Mouse (Mus musculus): ENCODE results near the gene Sox13. TPM values are rescaled to one million over a fixed set of nuclear protein-coding genes. Genes with fewer than 3 reads are reported as not detected.
"Not testable (repeated sequence)": the region's sequence is repeated elsewhere in the genome, so short reads cannot be mapped to it uniquely, and the experiment has no call there.

Sox13 gene
- total RNA-seq, 2 experiments from 2014 or later = 9.2 to 10.3 TPM

GRCm38 (mm10) chr1:133370352-133370751, 53.8 kb downstream of the Sox13 start:
- DNase-seq (ENCODE audit: low spot score in 2 of 2) = no peak

GRCm38 (mm10) chr1:133368644-133369043, 55.5 kb downstream of the Sox13 start:
- DNase-seq (ENCODE audit: low spot score in 2 of 2) = no peak

DNA sequence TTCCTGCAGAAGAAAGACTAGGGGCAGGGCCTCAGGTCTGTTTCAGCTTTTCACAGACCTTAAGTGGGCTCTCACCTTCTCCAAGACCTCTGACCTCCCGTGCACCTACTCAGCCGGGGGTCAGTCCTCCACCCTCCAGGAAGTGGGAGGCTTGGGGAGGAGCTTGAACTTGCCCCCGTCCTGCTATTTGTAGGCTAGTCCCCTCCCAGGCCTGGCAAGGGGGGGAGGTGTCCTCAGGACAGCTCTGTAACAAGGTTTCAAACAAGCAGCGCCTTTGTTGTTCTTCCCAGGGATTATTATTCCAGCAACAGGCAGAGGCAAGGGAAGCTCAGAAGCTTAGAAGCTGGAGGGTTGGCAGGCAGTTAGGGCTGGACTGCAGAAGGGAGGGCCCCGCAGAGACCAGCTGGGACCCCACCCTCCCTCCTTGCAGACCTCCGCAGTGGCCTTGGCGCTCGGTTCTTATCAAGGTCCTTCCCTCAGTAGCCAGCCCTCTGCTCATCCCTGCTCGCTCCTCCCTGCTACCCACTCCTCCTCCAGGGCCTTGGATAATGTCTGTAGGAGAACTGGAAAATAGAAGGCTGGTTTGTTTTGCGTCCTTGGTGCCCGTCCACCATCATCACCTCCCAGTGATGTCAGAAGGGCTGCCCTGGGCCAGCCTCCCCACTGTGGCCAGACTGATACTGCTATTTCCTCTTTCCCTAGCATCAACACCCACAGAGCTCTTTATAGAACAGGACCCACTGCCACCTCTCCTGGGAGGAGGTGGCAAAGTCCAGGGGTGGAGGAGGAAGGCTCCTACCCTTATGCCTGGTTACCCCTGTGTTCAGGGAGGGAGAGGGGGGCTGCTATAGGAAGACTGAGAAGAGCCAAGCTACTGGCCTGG, 56.3 kb downstream of the Sox13 start:
- DNase-seq (ENCODE audit: low spot score in 2 of 2) = no peak

DNA sequence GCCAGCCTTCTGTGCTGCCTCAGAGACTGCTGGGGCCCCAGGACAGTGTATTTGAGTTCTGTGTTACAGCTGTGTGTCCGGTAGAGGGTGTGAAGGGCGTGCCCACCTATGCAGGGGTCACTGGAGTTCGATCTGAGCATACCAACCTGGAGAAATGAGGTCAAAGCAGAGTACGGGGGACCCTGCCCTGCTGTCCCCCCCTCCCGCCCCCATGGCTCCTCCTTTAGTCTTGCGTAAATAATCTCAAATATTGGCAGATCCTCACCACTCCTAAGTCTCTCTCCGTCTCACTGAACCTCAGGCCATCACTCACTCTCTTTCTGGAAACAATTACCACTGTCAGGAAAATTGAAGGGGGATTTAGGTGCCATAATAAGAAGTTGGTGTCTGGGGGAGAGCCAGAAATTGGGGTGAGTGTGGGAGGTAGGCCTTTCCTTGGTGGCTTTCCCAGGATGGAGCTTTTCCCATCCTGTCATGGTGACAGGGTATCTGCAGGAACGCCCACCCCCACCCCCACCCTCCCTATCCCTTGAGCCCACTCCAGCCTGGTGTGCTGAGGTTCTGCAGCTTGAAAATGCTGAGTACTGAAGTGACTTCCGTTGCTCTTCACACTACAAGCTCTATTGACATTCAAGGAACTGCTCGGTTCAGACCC, 57.1 kb downstream of the Sox13 start:
- no peak for DNase-seq (ENCODE audit: low spot score in 2 of 2)

GRCm38 (mm10) chr1:133364890-133365289, 59.3 kb downstream of the Sox13 start:
- no peak for DNase-seq (ENCODE audit: low spot score in 2 of 2)

GRCm38 (mm10) chr1:133364022-133364630, 60.1 kb downstream of the Sox13 start:
- no peak for DNase-seq (ENCODE audit: low spot score in 2 of 2)

DNA sequence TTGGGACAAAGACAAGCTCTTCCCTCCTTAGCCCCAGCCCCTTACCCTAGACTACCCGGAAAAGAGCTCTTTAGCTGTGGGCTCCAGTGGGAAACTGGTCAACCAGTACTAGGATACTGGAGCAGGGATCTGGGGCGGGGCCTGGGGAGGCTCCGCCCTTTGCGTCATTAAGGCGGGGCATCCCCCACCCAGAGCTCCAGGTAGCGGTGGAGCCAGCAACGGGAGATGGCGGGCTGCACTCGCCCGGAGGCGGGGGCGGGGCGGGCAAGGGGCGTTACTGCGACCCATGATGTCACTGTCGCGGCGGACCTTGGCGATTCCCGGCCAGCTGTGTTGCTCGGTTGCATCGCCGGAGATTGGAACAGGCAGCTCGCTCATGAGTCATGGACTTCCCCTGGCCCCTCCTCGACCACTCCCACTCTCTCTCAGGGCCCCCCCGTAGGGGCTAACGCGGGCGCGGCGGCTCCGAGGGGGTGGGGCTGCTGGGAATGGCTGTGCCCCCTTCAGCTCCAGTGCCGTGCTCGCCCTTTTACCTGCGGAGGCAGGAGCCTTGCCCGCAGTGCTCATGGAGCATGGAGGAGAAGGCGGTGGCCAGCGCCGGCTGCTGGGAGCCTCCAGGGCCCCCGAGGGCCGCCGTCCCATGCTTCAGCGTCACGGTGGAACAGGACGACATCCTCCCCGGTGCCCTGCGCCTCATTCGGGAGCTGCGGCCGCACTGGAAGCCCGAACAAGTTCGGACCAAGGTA, 60.7 kb downstream of the Sox13 start, which contains the start of gene Etnk2:
Gene Etnk2 (plus strand): TSS at position 297 of the 746 bp plus-strand sequence.
- DNase-seq (ENCODE audit: low spot score in 2 of 2) = peak; percentile 70 to 78

- no peak for DNase-seq (ENCODE audit: low spot score in 2 of 2)
Measured at GRCm38 (mm10) chr1:133362103-133362502, 62.1 kb downstream of the Sox13 start.

DNA sequence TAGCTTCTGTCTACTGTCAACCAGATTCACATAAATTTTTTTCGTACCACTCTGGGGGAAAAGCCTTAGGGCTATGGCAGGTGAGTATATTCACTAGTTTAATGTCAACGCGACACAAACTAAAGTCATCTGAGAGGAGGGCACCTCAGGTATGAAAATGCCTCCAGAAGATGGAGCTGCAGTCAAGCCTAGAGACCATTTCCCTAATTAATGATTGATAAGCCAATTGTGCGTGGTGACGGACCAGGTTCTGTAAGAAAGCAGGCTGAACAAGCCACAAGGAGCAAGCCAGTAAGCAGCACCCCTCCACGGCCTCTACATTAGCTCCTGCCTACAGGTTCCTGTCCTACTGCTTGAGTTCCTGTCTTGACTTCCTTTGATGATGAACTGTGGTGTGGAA, 63.2 kb downstream of the Sox13 start:
- DNase-seq (ENCODE audit: low spot score in 2 of 2) = no peak

DNA sequence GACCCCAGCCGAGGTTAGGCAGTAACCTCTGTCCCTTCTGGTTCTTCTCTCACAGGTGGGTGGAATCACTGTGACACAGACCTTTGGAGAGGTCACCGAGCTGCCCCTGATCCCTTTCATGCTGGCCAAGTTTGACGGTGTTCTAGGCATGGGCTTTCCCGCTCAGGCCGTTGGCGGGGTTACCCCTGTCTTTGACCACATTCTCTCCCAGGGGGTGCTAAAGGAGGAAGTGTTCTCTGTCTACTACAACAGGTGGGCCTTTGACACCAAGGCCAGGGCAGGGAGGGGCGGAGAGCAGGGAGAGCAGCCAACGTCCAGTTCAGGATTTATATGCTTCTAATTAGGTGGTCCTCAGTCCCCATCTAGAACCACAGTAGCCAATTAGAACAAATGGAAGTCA, 67.8 kb downstream of the Sox13 start:
- no peak for DNase-seq (ENCODE audit: low spot score in 2 of 2)

- DNase-seq (ENCODE audit: low spot score in 2 of 2) = no peak
Measured at GRCm38 (mm10) chr1:133355912-133356311, 68.3 kb downstream of the Sox13 start.

- no peak for DNase-seq (ENCODE audit: low spot score in 2 of 2)
Measured at GRCm38 (mm10) chr1:133355469-133355868, 68.7 kb downstream of the Sox13 start.

DNA sequence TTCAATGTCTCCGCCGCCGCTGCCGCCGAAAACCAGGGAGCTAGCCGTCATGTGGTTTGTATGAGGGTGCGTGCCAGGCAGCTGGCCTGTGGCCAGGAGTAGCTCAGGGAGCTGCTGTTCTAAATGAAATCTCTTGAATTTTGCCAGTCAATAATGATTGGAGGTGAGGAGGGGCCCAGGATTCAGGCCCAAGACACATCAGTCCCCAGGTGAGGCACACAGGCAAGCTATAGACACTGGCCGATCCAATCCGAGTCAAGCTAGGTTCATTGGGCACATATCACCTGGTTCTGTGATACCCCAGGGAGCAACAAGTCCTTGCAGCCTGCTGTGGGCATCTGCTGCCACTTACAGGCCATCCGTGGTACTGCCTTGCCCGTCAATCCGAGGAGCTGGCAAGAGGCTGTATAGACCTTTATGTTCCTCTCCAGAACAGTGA, 70.8 kb downstream of the Sox13 start:
- peak; percentile 91 to 94 for DNase-seq (ENCODE audit: low spot score in 2 of 2)

DNA sequence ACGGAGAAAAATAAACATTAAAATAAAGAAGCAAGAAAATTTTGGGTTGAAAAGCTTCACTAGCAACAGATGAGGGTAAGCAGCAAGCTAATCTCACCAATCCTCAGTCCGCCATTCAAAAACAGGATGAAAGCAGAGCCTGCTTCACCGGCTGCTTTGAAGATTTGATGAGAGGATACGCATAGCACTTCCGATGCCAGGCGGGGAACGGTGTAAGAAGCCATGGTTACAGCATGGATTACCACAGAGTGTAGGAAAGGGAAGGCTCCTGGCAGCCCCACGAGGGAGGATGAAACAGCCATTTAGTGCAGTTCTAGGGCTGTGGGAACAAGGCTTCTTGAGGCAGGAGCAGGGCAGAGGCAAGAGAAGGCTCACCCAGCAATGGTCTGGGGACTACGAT, 72.4 kb downstream of the Sox13 start:
- no peak for DNase-seq (ENCODE audit: low spot score in 2 of 2)

GRCm38 (mm10) chr1:133350210-133350609, 74.0 kb downstream of the Sox13 start, which contains the start of gene Ren1:
Ren1 (plus strand) TSS chr1:133350510.
- no peak for DNase-seq (ENCODE audit: low spot score in 2 of 2)

- no peak for DNase-seq (ENCODE audit: low spot score in 2 of 2)
Measured at GRCm38 (mm10) chr1:133347693-133348520, 76.3 kb downstream of the Sox13 start.

GRCm38 (mm10) chr1:133347226-133347625, 77.0 kb downstream of the Sox13 start:
- DNase-seq (ENCODE audit: low spot score in 2 of 2) = no peak

DNA sequence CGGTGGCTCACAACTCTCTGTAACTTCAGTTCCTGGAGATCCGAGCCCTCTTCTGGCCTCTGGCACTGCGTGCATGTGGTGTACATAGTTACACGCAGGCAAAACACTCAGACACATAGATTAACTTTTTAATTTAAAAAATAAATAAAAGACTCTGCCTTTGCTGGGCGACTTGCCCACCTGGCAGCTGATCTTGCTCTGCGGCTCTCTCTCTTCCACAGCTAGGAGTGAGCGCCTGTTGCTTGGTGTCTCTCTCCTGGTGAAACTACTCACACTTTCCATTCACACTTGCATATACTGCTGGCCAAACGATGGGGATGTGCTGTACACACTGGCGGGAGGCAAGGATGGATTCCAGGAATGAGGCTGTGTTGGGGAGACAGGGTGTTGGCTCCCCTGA, 77.6 kb downstream of the Sox13 start:
- no peak for DNase-seq (ENCODE audit: low spot score in 2 of 2)

DNA sequence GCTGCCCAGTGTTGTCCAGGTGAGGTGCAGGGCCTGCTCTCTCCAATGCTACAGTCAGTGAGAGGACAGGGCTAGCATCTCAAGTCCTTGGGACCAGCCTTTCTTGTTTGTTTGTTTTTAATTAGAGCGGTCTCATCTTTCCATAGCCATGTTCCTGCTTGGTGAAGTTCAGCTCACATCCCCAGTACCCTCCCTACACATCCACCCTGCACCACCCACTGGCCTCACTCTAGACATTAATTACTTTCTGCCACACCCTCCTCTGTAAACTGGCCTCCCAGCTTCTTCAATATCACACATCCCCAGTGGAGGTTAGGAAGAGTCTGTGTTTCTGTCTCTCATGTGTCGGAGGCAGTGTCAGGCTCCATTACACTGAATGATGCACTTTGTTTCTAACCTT, 79.8 kb downstream of the Sox13 start:
- no peak for DNase-seq (ENCODE audit: low spot score in 2 of 2)

DNA sequence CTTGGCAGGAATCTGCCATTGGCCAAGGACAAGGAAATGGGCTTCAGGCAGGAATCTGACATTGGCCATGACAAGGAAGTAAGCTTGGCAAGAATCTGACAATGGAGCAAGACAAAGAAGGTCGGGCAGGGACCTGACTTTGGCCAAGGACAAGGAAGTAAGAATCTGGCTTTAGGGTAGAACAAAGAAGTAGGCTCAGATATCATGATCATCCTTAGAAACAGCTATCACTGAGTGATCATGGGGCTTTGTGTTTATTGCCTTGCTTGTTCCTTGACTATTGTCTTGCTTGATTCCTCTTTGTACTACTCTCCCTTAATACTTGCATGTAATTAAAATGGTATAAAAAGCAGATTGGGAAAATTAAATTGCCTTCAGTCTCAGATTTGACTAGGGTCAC, 83.8 kb downstream of the Sox13 start:
- DNase-seq (ENCODE audit: low spot score in 2 of 2) = not testable (repeated sequence)
